Mouse (Mus musculus): ENCODE data around the gene Card19.

Gene Card19

DNA sequence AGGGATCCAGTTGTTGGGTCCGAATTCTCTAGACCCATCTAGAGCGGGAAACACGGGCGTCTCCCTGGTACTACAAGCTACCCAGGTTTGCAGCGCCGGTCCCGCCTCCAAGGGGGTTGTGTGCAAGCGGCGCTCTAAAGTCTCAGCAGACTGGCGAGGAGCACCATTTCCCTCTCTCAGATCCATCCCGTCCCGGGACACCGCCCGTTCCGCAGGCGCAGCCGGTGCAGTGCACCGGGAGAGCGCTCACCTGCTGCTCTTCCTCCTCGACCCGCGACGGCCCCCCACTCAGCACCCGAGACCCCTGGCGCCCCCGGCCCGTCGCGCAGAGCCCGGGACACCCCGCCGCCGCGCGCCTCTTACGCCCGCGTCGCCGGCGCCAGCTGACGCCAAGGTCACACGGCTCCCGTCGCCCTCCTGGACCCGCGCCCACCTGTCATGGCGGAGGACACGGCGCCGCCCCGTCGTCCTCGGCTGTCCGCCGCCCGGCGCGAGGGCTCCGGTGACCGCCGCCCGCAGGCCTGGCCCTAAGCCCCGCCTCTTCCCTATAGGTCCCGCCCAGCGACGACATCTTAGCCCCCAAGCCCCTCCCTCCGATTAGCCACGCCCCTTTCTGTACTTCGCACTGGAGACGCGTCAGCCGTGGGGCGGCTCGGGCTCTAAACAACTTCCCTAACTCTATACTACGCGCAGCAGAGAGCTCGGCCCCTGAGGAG, at the start of gene Card19:
Gene Card19 (minus strand): TSS at position 534 of the 716 bp plus-strand sequence.
- peak; percentile 96 for DNase-seq (ENCODE audit: low spot score)

DNA sequence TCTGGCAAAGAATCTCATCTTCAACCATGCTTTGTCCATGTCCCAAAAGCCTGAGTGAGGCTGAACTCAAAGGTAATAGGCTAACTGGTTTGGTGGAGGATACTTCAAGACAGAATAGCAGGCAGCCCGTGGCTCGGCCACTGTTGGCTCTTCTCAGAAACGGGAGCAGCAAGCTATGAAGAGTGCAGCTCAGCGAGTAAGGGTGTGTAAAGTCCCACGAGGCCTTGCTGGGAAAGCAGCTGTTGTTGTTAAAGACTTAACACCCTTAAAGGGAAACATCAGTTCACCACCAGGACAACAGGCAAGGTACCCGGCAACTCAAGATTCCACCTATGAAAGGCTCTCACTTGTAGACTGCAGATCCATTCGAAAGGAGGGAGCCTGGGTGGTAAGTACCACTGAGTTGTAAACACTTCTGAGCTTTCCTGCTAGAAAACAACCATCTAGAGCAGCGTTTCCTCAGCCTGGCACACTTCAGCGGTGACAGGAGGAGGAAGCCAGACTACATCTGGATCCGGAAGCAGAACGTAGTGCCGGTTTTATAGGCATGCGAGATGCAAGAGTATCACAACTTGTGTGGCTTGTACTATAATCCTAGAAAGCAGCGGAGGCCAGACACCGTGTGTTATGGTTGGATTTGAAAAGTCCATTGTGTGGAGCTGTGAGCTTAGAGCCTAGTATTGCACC, 44.3 kb upstream of the Card19 start:
- no peak for DNase-seq (ENCODE audit: low spot score)

- DNase-seq (ENCODE audit: low spot score): no peak
Observed at GRCm38 (mm10) chr13:49257819-49258313, 42.0 kb upstream of the Card19 start.

DNA sequence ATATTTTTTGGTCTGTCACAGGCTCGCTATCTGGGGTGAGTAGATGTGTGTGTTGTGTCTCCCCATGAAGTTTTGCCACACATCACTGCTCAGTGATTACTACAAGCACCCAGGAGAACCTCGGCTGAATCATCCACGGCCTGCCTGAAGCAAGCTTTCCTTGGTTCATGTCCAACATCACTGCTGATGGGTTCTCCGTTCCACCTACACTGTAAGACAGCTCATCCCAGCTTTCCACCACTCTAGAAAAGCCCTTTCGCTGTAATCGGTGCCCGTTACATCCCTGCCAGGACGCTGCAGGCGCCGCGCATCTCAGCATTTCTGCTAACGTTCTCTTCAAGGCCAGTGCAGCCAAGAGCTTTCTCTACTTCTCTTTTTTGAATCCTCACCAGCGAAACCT, 36.9 kb upstream of the Card19 start:
- DNase-seq (ENCODE audit: low spot score): no peak

- DNase-seq (ENCODE audit: low spot score): no peak
Observed at GRCm38 (mm10) chr13:49252113-49252512, 36.3 kb upstream of the Card19 start.

GRCm38 (mm10) chr13:49250716-49251517, 35.1 kb upstream of the Card19 start:
- DNase-seq (ENCODE audit: low spot score): peak; percentile 16

DNA sequence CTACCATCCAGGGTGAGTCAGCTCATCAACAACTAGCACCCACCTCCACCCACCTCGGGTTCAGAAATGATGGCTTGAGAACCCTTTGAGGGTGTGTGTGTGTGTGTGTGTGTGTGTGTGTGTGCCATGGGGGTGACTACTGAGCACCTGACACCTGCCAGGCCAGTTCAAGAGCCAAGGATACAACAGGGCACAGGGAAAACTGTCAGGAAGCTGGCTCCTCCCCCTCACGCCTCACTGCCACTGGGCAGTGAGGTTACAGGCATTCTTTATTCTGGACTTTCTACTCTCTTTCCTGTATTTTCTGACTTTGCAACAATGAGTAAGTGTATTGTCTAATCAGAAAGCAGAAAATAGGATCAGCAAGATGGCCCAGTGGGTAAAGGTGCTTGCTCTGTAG, 33.8 kb upstream of the Card19 start:
- DNase-seq (ENCODE audit: low spot score): no peak

- DNase-seq (ENCODE audit: low spot score): no peak
Observed at GRCm38 (mm10) chr13:49248923-49249322, 33.1 kb upstream of the Card19 start.

- peak; percentile 32 for DNase-seq (ENCODE audit: low spot score)
Observed at GRCm38 (mm10) chr13:49248467-49248862, 32.6 kb upstream of the Card19 start, which contains the start of gene Susd3. Susd3 (minus strand) TSS chr13:49248706.

GRCm38 (mm10) chr13:49247740-49248466, 32.1 kb upstream of the Card19 start:
- DNase-seq (ENCODE audit: low spot score): peak; percentile 59

GRCm38 (mm10) chr13:49247232-49247739, 31.4 kb upstream of the Card19 start:
- DNase-seq (ENCODE audit: low spot score): no peak

DNA sequence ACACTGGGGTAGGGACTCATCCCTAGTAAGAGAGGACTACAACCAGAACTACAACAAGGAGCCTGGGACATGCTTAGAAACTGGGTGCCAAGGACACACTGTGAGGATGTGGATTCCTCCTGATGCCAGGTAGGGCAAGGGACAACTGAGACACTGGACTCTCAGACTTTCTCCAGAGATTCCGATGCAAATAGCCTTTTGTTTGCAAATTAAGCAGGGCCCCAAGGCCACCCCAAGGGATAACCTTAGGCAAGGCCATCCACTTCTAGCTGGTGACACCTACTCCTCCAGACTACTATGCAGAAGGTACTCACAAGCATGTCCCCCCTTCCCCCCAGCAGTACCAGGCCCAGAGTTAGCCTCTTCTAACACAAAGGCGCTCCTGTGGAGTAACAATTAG, 30.8 kb upstream of the Card19 start:
- DNase-seq (ENCODE audit: low spot score): no peak

DNA sequence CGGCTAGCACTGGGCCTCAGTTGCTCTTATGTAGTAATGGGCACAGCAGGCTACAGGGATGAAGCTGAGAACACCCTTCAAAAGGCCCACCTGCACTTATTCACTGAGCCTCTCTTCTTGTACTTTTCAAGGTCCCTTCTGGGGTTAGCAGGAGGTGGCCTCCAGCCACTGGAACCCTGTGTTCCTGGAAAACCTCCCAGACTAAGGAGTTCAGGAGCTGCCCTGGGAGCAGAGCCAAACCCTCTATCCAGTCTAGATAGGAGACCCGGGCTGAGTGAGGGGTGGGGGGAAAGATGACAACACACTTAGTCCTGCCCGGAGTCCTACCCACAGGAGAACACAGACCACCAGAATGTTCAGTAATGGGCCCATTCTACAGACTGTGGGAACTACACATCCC, 30.2 kb upstream of the Card19 start:
- DNase-seq (ENCODE audit: low spot score): no peak

DNA sequence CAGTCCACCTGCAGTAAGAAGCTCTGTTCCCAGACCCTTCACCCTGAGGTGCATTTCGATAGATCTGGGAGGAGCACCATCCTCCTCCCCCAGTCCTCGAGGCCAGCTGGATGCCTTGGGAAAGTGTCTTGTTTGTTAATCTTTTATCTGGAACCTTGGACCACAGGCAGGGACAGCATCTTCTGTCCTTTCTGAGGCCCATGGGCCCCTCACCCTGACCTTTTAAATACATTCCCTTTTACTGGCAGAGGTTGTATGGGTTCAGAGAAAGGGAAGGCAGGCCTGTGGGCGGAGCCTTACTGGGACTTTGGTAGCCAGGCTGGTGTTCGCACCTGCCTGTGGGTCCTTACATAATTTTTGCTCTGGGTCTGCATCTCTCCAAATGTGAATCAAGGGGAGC, 29.4 kb upstream of the Card19 start:
- DNase-seq (ENCODE audit: low spot score): no peak

DNA sequence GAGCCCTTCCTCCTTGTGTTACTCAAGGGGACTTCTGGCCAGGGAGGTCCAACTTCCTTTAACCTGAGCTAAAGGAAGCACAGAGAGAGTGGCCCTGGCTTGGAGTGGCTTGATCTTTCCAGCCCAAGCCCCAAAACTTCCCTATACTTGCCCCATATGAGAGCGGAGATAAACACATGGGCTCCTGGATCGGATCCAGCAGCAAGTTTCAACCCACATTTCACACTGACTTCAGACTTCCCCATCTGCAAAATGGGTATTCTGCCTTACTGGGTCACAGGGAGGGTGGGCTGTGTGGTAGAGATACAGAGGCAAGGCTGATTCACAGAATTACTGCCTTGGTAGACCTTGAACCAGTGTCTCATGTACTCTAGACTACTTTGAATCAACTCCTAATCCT, 27.7 kb upstream of the Card19 start:
- no peak for DNase-seq (ENCODE audit: low spot score)

GRCm38 (mm10) chr13:49242321-49243065, 26.7 kb upstream of the Card19 start:
- DNase-seq (ENCODE audit: low spot score): no peak

GRCm38 (mm10) chr13:49238737-49239136, 22.9 kb upstream of the Card19 start:
- no peak for DNase-seq (ENCODE audit: low spot score)

DNA sequence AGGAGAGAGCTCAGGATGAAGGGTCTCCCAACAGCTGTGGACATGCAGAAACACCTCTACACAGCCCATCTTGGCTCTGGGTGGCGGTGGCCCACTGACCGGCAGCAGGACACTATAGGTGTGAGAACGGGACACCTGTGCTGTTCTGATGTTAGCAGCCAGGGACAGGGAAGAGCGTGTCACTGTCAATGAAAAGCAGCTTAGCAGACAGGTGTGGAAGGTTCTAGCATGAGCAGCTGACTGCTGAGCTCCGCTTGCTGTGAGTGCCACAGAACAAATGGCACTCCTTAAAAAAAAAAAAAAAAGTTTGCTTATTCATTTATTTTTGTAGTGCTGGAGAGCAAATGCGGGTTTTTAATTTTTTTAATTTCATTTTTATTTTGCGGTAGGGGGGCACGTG, 21.8 kb upstream of the Card19 start:
- DNase-seq (ENCODE audit: low spot score): no peak

- DNase-seq (ENCODE audit: low spot score): no peak
Observed at GRCm38 (mm10) chr13:49234711-49235110, 18.9 kb upstream of the Card19 start.

- no peak for DNase-seq (ENCODE audit: low spot score)
Observed at GRCm38 (mm10) chr13:49233792-49234572, 18.1 kb upstream of the Card19 start.
